Mouse (Mus musculus): ENCODE measurements around the gene Ralgapb. TPM values are rescaled to one million over a fixed set of nuclear protein-coding genes. Genes with fewer than 3 reads are reported as not detected.

Gene Ralgapb
- polyA plus RNA-seq, 1 experiment from 2014 or later: 17.5 TPM

GRCm38 (mm10) chr2:158524129-158524860 is 114.6 kb downstream of the Ralgapb start:
- H3K9me3 ChIP-seq: 0 out of 2 replicates have a peak, but pooled peaks cover 5% of the 10 kb centered on the region
- H3K4me2 ChIP-seq (replicated peaks): no peak overlapping the region
- H3K9ac ChIP-seq: no peak overlapping the region
- H3K36me3 ChIP-seq: no peaks in the 10 kb centered on the region
- H3K27ac ChIP-seq: no peak overlapping the region
- no peak overlapping the region for H3K4me3 ChIP-seq
- H3K4me1 ChIP-seq: no peaks in the 10 kb centered on the region
- WGBS: 74% methylated on average over 16 of the region's 16 CpGs
- no peaks in the 10 kb centered on the region for H3K27me3 ChIP-seq
- no peak for ATAC-seq (ENCODE audit: low FRiP score, low read depth)

- ATAC-seq (ENCODE audit: low FRiP score, low read depth): no peak
Measured at GRCm38 (mm10) chr2:158534090-158534489, 124.4 kb downstream of the Ralgapb start.

GRCm38 (mm10) chr2:158534559-158534958 is 124.9 kb downstream of the Ralgapb start:
- no peak for ATAC-seq (ENCODE audit: low FRiP score, low read depth)
- Histone ChIP-seq H3K4me3 (no peak overlapping the region), H3K4me1 (no peaks in the 10 kb centered on the region), H3K36me3 (no peaks in the 10 kb centered on the region), H3K27me3 (no peaks in the 10 kb centered on the region), H3K9me3 (no peaks in the 10 kb centered on the region), H3K4me2 (replicated peaks) (no peak overlapping the region), H3K9ac (no peak overlapping the region), H3K27ac (no peak overlapping the region)
- WGBS: 70% methylated on average over 8 of the region's 8 CpGs

More at GRCm38 (mm10) chr2:158534090-158534489, 124.4 kb downstream of the Ralgapb start:
- H3K36me3 ChIP-seq: no peaks in the 10 kb centered on the region
- no peak overlapping the region for H3K27ac ChIP-seq
- H3K4me1 ChIP-seq: no peaks in the 10 kb centered on the region
- no peak overlapping the region for H3K4me3 ChIP-seq
- H3K9me3 ChIP-seq: no peaks in the 10 kb centered on the region
- no peak overlapping the region for H3K9ac ChIP-seq
- H3K27me3 ChIP-seq: no peaks in the 10 kb centered on the region
- 5% methylated on average over 4 of the region's 4 CpGs for WGBS
- H3K4me2 ChIP-seq (replicated peaks): no peak overlapping the region

GRCm38 (mm10) chr2:158539433-158540305 is 130.0 kb downstream of the Ralgapb start:
- H3K4me3 ChIP-seq: peak overlapping the region; percentile 8
- peak overlapping the region; percentile 14; the same call in 1 of the 2 replicates for H3K9ac ChIP-seq
- peaks cover 10% of the 10 kb centered on the region for H3K27me3 ChIP-seq
- peak overlapping the region; percentile 50 for H3K4me2 ChIP-seq (replicated peaks)
- WGBS: 59% methylated on average over 24 of the region's 24 CpGs
- no peaks in the 10 kb centered on the region for H3K36me3 ChIP-seq
- ATAC-seq (ENCODE audit: low FRiP score, low read depth): no peak
- no peaks in the 10 kb centered on the region for H3K4me1 ChIP-seq
- H3K9me3 ChIP-seq: no peaks in the 10 kb centered on the region
- H3K27ac ChIP-seq: no peak overlapping the region

GRCm38 (mm10) chr2:158541286-158541685 is 131.6 kb downstream of the Ralgapb start:
- no peaks in the 10 kb centered on the region for H3K4me1 ChIP-seq
- peaks cover 10% of the 10 kb centered on the region for H3K27me3 ChIP-seq
- H3K4me2 ChIP-seq (replicated peaks): no peak overlapping the region
- H3K27ac ChIP-seq: no peak overlapping the region
- H3K9me3 ChIP-seq: no peaks in the 10 kb centered on the region
- ATAC-seq (ENCODE audit: low FRiP score, low read depth): no peak
- no peak overlapping the region for H3K9ac ChIP-seq
- H3K4me3 ChIP-seq: no peak overlapping the region
- H3K36me3 ChIP-seq: no peaks in the 10 kb centered on the region
- WGBS: 49% methylated on average over 4 of the region's 4 CpGs

- Histone ChIP-seq H3K27ac (no peak overlapping the region), H3K9me3 (no peaks in the 10 kb centered on the region), H3K4me3 (no peak overlapping the region), H3K9ac (no peak overlapping the region), H3K36me3 (no peaks in the 10 kb centered on the region), H3K27me3 (peaks cover 24% of the 10 kb centered on the region), H3K4me2 (replicated peaks) (no peak overlapping the region), H3K4me1 (no peaks in the 10 kb centered on the region)
- 74% methylated on average over 2 of the region's 2 CpGs for WGBS
- ATAC-seq (ENCODE audit: low FRiP score, low read depth): no peak
Measured at GRCm38 (mm10) chr2:158545266-158545665, 135.6 kb downstream of the Ralgapb start.

GRCm38 (mm10) chr2:158546751-158547150 is 137.1 kb downstream of the Ralgapb start:
- no peaks in the 10 kb centered on the region for H3K36me3 ChIP-seq
- peak overlapping the region; percentile 45; the same call in 1 of the 2 replicates for H3K9ac ChIP-seq
- H3K4me3 ChIP-seq: no peak overlapping the region
- H3K4me2 ChIP-seq (replicated peaks): peak overlapping the region; percentile 38
- no peaks in the 10 kb centered on the region for H3K9me3 ChIP-seq
- no peaks in the 10 kb centered on the region for H3K4me1 ChIP-seq
- ATAC-seq (ENCODE audit: low FRiP score, low read depth): peak; percentile 44; the same call in 1 of the 2 replicates
- H3K27ac ChIP-seq: no peak overlapping the region
- H3K27me3 ChIP-seq: peaks cover 36% of the 10 kb centered on the region
- WGBS: 4% methylated on average over 17 of the region's 17 CpGs

Other genes starting within 250 kb of the Ralgapb start
- 16.4 and 17.4 TPM in 2 replicates for gene D630003M21Rik, start 180.6 kb upstream of the Ralgapb start, polyA plus RNA-seq (2015; fragmentation: Nextera tagmentation; extraction: Ambion mirVana)
- not detected in 2 replicates for gene Bpi, start 151.8 kb upstream of the Ralgapb start, polyA plus RNA-seq (2015; fragmentation: Nextera tagmentation; extraction: Ambion mirVana)
- 3.9 and 4.7 TPM in 2 replicates for gene Lbp, start 103.4 kb upstream of the Ralgapb start, polyA plus RNA-seq (2015; fragmentation: Nextera tagmentation; extraction: Ambion mirVana)
- gene Snhg11, start 34.2 kb upstream of the Ralgapb start, polyA plus RNA-seq (2015; fragmentation: Nextera tagmentation; extraction: Ambion mirVana): 8.7 and 9.9 TPM in 2 replicates
- gene Adig, start 92.8 kb downstream of the Ralgapb start, polyA plus RNA-seq (2015; fragmentation: Nextera tagmentation; extraction: Ambion mirVana): 0.36 and 0.47 TPM in 2 replicates
- gene Arhgap40, start 102.9 kb downstream of the Ralgapb start, polyA plus RNA-seq (2015; fragmentation: Nextera tagmentation; extraction: Ambion mirVana): 0.84 and 1.1 TPM in 2 replicates
- gene Slc32a1, start 200.9 kb downstream of the Ralgapb start, polyA plus RNA-seq (2015; fragmentation: Nextera tagmentation; extraction: Ambion mirVana): not detected in 2 replicates
- 12.4 and 14.1 TPM in 2 replicates for gene Actr5, start 215.0 kb downstream of the Ralgapb start, polyA plus RNA-seq (2015; fragmentation: Nextera tagmentation; extraction: Ambion mirVana)

All from limb, embryonic 13.5 days (tissue).